Mouse (Mus musculus) NIH3T3 (cell line): ENCODE results near the gene Rps6kb2.

Experiments
- DNase-seq: peaks from one replicate; pipeline ENCODE4 v3.0.0-alpha.2; 2012; ENCODE audit warnings: low read depth

The Rps6kb2 gene

DNA sequence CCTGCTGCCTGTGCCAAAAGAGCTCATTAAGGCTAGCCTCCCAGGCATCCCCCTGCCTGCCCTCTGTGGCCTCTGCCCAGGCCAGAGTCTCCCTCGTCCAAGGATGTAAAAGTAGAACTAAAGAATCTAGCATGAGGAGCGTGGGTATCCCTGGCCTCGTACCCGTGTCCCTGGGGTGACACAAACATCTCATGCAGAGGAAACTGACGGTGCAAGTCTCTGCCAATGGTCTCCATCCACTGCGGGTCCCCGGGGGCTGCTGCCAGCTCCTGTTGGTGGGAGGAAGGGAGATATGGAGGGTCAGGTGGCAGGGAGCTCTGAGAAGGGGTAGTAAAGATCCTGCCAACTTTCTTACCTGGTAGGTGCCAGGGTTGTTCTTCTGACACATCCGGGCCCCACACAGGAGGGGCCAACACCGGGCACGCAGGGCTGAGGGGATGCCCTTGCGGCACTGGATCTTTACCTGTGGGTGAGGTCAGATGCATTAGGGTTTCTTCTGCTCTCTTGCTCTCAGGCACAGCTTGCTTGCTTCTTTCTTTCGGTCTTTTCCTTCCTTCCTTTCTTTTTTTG is 26.0 kb upstream of the Rps6kb2 start:
- DNase-seq: no peak

DNA sequence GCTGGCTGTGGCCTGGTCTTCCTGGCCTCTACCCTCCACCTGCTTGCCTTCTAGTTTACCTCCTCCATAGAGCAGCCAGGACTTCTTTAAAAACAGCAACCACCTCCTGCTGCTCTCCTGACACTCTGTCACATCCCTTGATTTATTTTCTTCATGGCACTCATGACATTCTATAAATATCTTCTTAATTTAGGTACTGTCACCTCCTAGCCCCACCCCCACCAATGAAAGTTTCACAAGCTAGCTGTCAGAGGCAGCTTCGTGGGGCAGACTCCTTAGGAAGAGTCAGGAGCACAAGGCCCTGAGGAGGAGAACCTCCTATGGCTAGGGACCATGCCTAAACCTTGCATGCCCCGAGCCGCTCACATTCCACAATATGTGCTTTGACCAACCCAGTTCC is 24.1 kb upstream of the Rps6kb2 start:
- DNase-seq: no peak

DNA sequence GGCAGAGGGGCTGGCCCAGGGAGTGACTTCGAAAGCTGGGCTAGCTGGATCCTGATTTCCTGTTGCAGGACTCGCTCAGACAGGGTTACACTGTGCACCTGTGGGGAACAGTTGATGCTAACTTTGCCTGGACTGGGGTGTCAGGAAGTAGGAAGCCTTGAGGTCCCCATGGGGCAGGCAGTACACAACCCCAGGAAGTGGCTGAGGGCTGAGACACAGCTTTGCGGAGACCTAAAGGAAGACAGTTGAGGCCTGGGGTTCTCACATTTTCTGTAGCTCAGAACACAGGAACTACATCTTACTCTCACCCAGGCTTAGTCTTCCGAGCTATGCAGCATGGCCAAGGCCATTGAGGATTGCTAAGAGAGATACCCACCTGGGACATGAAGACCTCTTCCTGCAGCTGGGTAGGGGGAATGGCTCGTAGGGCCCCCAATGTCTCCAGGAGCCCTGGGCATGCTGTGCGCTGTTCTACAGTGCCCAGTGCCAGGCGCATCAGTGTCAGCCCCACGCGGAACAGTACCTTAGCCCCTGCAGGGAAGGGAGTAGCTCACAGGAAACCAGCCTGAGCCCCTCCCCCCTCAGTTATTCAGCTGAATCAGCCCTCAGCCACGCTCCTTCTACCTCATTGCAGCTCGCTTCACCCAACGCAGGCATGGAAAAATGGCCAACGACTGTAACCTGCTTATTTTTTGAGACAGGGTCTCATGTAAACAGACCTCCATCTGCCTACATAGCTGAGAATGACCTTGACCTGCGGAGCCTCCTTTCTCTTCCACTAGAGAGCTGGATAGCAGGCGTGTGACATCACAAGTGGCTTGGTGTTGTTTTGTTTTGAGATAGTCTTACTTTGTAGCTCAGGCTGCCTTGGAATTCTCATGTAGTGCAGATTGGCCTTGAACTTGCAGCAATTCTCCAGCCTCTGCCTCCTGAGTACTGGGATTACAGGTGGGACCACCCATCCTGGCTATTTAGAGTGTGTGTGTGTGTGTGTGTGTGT is 22.1 kb upstream of the Rps6kb2 start:
- DNase-seq: no peak

DNA sequence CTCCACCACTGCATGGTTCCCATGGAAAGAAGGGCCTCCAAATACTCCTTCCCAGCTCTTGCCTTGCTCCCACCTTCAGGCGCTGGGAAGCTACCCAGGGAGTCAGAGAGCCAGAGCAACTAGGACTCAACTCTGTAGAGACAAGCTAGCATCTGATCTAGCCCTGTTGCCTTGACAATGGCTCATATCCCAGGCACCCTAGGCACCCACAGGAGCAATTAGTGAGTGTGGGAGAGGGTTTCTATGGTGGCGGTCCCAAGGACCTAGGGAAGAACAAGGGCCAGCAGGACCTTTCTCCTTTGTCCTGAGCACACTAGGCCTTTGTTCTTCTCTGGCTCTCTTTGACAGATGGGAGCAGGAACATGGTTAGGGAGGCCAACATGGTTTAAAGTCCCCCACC is 20.5 kb upstream of the Rps6kb2 start:
- no peak for DNase-seq

DNA sequence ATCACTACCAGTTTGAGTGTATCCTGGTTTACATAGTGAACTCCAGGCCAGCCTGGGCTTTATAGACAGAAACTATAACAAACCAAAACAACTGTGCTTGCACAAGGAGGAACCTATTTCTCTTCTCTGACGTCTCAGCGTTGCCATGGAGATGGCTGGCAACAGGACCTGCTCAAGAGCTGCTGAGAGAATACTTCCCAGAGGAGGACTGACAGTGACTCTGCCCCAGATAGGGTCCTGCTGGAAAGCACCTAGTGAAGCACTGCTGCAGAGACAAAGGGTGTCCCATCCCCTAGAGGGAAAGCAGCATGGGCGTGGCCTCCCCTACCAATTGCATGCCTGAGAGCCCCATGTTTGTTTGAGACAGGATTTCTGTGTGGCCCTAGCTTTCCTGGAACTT is 18.7 kb upstream of the Rps6kb2 start:
- DNase-seq: peak; percentile 83

DNA sequence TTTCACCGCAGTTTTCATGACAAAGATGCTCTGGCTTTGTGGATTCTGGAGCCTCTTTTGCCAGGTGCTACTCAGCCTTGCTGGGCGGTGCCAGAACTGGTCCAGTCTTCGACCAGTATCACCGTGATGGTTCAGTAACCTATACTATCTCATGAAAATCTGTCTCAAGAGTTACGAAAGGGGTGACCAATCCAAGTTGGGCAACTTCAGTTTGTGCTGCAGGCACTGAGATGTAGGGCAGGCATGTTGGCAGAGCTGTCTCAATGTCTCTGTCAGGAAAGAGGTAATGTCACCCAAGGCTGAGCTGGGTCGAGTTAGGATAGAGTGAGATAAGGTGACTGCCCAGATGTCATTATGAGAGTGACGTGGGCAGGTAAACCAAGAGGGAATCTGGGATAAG is 17.3 kb upstream of the Rps6kb2 start:
- no peak for DNase-seq

DNA sequence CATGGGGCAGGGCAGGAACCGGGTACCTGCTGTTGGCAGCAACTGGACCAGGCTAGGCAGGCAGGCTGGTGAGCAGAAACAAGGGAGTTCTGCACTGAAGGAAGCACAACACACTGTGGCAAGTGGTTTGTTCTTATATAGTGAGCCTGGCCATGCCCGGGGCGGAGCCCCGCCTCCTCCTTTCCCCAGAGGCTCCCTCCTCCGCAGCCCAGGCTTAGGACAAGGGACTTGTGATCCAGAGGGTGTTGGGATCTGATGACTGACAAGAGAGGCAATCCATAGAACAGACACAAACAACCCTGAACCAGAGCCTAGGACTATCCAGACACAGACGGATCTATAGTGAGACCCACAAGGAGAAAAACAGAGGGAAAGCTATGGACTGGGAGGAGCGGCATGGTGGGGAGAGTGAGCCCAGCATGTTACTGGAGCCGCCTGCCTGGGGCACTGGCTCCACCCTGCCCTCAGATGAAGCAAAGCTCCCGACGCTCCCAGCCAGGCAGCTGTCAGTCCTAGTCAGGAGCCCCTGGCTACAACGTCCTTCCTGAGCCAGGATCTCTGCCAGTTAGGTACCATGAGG is 12.3 kb upstream of the Rps6kb2 start, which contains the start of gene Carns1:
Carns1 (minus strand) TSS at position 112 of the 580 bp plus-strand sequence.
- DNase-seq: peak; percentile 57

DNA sequence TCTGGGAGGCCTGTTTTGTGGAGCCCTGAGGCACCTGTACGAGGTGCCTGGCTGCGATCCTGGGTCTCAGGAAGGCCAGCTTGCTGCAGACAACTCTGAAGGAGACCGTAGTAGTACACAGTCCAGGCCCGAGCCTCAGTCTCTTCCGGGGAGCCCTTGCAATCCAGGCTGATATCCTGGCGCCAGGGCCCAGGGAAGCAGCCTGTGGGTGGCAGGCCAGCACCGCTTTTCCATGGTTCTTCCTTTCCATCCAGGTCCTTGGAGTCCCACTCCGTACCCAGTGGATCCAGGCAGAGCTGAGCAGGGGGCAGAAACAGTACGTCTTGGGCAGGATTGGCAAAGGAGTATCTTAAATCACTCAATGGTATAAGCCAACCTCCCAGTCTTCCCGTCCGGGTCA is 9.8 kb upstream of the Rps6kb2 start:
- DNase-seq: no peak

DNA sequence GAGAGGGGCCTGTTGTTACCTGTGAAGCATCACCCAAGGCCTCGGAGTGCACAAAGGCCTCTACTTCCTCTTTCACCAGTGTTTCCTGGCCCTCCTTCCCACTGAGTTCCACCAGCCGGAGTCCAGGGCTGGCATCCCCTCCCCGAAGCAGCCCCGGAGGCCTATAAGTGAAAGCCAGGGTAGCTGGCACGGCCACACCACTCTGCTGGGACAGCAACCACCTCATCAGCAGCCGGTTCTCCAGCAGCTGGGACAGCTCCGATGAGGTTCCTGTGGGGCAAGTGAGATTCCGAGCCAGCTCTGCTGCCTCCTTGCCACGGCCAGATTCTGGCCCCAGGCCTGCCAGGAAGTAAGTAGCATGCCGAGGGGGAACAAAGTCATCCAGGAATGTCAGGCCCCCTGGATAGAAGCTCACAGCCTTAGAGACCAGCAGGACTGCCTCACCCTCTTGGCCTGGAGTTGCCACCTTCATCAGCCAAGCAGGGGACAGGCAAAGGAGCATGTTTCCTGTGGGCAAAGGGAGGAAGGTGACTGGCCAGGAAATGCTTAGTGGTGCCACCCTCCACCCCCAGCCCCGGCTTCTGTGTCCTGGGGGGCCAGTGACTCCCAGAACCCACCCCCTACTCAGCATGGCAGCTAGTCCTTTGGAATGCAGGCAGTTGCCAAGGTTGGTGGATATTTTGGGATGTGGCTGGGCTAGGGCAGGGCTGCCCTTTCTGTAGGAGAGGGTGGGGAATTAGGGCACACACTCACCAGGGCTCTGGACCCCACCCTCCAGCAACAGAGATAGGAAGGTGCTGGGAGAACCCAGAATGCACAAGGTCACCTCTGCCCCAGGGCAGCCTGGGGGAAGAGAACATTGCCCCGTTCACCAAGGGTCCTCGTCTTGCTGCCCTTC is 8.5 kb upstream of the Rps6kb2 start:
- peak; percentile 53 for DNase-seq

DNA sequence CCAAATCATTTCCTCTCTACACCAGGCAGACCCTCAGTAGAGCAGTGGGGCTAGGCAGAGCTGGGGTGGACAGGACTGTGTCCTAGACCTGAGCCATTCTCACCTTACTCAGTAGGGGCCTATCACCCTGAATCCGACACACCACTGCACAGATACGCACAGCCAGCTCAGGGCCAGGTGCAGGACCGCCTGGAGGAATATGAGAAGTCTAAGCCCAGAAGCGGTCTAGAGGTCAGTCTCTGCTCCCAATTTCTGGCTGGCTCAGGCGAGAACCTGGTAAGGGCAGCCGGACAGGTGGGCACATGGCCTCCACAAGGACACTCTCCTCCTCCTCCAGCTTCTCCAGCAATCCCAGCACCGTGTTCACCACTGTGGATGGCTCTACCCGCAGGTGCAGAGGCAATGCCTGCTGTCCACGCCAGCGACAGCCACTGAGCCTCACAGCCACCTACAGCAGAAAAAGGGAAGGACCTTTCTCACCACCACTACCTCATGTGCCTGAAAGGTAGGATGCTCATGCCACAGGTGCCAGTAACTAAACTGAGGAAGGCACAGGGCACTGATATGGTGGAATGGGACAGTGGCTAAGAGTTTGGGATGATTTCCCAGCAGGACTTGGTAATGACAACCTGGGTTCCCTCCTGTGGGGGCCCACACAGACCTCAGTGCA is 7.7 kb upstream of the Rps6kb2 start:
- DNase-seq: no peak

DNA sequence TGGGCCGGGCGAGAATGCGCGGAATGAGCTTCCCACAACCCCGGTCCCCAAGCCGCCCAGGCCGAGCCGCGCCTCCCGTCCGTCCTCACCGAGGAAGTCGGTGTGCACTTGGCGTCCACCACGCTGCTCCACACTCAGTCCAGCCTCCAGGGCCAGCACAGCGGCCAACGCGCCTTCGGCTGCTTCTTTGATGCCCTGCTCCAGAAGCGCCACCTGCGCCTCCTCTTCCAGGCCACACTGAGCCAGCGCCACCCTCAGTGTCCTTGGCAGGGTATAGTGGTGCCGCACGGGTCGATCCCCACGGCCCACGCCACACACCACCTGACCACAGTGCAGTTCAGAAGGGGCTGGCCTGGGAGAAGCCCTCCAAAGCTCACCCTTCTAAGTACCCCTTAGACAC is 6.7 kb upstream of the Rps6kb2 start:
- DNase-seq: no peak

DNA sequence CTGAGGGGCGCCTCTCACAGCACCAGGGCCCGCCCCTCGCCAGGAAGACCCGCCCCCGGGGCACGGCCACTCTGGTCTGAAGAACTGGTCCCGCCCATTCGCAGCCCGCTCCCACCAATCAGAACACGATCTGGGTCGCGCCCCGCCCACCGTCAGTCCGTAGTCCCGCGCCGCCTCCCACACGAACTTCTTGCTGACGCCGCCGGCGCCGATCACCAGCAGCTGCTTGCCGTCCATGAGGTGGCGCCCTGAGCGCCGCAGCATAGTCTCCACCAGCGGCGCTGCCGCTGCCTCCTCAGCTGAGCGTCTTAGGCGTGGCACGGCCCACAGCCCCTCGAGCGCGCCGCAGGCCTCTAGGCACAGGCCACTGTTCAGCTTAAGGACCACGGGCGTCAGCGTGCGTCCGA is 6.2 kb upstream of the Rps6kb2 start:
- peak; percentile 100 for DNase-seq

DNA sequence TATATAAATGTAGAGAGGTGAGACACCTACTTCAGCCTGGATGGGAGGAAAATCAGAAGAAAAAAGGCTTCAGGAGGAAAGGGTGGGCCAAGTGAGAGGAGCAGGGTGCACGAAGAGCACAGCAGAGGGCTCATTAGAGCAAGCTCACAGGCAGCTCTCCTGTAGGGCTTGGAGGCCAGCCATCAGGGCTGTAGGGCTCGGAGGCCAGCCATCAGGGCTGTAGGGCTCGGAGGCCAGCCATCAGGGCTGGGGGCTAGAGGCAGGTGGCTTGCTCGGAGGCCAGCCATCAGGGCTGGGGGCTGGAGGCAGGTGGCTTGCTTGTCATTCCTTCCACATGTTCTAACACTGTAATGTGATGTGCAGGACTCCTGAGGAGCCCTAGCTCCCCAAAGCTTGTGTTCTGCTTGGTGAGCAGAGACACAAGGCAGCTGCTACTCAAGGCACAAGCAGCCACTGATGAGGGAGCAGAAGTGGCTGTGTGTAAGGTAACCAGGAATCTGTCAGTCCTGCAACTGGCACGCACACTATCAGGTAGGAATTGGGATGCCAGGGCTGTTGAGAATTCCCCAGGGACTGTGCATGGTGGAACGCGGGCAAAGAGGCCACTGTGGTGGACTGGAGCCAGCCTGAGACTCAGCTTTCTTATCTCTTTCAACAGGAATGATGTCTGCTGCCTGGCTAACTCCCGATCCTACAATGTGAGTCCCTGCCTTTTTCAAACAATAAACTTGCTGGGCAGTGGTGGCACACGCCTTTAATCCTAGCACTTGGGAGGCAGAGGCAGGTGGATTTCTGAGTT is 3.7 kb upstream of the Rps6kb2 start:
- no peak for DNase-seq

DNA sequence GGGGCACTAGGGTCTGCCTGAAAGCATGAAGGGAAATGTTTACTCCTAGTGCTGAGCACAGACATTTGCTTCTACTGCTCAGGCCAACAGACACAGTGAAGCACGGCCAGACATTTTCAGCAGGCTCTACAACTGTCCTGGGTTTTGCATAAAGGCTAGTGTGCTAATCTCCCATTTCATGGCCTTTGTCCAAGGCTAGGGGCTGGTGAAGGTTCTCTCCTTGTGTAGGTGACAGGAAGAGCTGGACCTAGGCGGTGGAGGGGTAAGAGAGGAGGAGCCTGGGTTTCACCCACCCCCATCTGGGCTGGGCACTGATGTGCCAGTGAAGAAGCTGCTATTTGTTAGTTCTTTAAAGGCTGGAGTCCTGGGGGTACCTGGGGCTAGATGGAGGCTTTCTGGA is 1.6 kb upstream of the Rps6kb2 start:
- no peak for DNase-seq

DNA sequence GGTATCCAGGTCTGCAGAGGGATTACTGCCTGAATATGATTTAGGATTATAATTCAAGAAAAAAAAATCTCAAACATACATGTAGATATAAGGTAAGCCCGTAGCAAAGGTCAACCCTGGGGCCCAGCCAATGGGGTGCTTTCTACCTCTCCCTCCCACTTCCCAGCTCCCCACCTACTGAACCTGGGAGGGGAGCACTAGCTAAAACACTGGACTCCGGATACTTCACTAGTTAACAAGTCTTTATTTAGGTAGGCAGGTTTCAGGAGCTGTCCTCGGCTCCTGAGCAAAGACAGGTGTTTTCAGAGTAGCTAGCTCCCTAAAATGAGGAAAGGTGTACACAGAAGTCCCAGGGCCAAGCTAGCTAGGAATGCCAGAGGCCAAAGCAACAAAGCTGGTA is 946 bp upstream of the Rps6kb2 start:
- no peak for DNase-seq

DNA sequence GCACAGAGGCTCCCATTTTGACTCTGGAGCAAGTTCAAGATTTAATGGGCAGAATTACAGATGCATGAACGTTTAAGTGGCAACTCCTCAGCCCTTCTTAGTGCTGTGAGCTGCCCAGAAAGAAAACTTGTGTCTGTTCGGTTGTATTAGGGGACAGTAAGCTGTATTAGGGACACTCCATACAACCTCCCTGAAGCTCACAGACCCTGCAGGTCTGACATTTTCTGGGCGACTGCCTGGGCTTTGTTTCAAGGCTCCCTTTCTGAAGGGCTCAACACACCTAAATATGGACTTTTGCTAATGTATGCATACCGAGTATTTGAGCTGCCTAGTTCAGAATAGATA is 361 bp upstream of the Rps6kb2 start:
- DNase-seq: no peak

DNA sequence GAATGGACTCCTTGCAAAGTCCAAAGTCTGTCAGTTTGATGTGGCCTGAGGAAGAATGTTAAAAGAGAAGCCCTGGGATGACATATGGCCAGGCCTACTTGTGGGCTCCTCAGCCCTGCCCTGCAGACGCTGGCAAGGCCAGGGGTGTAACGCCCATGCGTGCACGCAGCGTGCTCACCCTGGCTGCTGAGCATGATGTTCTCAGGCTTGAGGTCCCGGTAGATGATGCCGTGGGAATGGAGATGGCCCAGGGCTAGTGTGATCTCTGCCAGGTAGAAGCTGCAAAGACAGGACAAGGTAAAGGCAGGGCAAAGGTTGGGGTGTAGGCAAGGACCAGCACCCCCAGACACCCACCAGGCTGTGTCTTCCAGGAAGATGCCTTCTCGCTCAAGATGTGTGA is 4.1 kb downstream of the Rps6kb2 start:
- no peak for DNase-seq

DNA sequence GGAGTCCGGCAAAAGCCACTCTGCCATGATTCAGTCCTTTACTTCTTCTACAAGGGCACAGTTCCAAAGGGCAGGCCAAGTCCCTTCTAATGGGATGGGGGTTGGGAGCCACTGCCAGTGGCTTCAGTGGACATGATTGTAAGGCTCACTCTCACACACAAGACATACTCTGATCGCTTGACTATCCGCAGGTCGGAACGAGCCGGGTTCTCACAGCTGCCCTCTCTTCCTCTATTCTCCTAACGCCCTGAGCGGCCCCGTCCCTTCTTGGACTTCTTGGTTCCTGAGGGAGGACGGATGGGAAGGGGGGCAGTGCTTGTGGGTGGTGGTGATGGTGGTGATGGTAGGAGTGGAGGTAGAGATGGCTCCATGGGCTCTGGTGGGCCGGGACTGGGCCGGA is 6.4 kb downstream of the Rps6kb2 start:
- no peak for DNase-seq

DNA sequence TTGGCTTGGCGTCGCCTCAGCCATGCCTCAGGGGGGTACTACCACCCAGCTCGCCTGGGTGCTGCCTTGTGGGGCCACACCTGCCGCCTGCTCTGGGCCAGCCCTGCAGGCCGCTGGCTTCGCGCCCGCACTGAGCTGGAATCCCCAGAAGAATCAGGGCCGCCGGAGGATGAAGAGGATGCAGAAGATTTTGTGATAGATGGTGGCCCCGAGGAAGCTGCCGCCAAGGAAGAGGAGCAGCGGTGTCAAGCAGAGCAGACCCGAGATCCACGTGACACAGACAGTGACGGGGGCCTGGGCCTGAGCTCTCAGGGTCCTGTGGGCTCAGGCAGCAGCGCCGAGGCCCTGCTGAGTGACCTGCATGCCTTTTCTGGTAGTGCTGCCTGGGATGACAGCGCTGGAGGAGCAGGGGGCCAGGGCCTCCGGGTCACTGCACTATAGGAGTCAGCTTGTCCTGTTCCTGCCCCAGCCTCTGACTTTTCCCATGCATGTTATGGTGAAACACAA is 7.0 kb downstream of the Rps6kb2 start:
- DNase-seq: no peak

DNA sequence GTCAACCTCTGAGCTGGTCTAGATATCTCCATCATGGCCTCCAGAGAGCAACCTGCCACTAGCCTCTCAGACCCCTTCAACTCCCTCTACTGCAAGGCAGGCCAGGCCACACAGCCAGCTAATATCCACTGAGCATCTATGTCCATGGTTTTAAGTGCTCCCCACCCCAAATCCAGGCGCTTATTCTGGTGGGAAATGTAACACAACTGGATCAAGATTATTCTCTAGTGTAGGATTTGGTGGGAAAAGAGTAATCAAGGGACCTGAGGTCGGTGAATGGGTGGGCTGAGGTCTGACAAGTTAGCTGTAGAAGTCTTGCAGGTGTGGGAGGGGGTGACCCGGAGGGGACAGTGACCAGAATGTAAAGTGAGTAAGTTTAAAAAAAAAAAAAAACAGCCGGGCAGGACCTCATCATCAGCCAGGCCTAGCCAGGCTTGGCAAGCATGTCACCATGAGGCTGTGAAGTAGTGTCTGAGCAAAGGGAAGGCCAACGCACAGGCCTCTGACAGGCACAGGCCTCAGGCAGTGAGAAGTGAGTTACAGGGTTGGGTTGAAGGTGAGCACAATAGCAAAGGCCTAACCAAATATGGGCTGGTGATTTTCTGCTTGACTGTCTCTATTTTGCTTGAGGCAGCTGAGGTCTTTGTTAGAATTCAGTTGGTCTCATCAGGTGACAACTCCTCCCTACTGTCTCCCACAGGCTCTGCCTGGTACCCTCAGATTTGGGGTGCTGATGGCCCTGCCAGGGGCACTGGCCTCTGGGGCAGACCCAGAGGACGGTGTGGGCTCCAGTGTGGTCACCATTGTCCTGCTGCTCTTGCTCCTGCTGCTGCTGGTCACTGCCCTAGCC is 7.7 kb downstream of the Rps6kb2 start:
- DNase-seq: no peak
